Mouse (Mus musculus) urinary bladder, adult 2 months (tissue): ENCODE data around the gene Eng. TPM values are rescaled to one million over a fixed set of nuclear protein-coding genes. Genes with fewer than 3 reads are reported as not detected.

ENCODE experiments used
- DNase-seq: peaks from one replicate; pipeline ENCODE4 v3.0.0; 2022; ENCODE audit warnings: low spot score
- polyA plus RNA-seq: library from polyadenylated mRNA; depleted of rRNA; stranded (reverse); fragments of >200 nt; gene quantifications from 2 replicates; pipeline ENCODE4 v1.2.3, GENCODE M21; 2012; rRNA removed

Gene Eng
- polyA plus RNA-seq: 59.8 and 73.9 TPM in 2 replicates

DNA sequence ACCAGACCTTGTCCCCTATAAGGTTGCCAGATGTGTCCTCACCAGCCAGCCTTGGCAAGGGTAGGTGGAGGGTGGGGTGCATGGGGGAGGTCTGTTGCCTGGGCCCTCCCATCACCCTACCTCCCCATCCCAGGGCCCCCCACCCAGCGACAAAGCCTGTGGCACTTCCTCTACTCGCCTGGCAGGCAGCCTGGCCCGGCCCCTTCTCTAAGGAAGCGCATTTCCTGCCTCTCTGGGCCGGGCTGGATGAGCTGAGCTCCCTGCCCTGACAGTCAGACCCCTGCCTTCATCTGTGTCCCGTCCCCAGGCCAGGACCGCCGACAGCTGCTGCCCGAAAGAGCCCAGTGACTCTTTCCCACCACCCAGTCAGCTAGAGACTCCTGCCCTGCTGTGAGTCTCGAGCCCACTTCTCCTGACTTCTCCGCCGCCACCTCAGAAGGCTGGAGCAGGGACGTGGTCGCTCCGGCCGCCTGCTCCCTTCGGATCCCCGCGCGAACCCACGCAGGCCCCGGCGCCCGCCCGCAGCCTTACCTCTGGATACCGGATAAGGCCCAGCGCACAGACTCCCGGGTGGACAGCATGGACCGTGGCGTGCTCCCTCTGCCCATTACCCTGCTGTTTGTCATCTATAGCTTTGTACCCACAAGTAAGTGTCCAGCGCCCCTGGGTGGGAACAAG is at the start of gene Eng:
Gene Eng (plus strand): TSS at position 217 of the 678 bp plus-strand sequence.
- DNase-seq: no peak

- no peak for DNase-seq
These were observed 49.7 kb upstream of the Eng start for GRCm38 (mm10) chr2:32596725-32597124.

DNA sequence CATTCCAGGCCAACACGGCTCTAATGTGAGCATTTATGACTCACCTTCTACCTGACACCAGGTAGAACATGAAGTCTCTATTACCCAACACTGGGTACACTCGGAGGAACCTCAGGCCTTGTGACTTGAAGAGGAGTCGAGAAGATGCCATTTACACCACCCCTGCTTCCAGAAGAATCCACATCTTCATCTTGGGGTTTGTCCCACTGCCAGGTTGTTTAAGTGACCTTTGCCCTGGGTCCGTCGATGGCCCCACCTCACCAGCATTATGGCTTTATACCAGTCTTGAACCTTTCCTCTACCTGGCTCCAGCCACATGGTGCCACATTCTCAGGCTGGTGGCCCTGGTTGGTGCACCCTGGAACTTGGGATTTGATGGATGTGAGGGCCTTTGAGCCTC is 49.1 kb upstream of the Eng start:
- DNase-seq: no peak

DNA sequence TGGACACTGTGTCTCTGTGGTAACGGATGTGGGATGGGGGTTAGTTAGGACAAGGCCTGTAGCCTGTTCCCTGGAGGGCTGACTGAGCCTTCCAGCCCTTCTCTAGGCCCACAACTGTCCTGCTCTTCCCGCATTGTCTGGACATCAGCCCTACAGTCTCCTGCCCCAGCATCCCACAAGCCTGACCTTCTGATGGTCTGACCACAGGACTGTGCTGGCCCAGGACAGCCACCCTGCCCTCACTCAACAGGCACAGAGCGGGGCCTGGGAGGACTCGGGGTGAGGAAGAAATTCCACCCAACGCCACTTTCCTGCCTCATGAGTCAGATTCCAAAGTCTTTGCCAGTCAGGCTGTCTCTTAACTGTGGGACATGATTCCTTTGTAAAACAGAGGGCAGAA is 48.7 kb upstream of the Eng start:
- DNase-seq: no peak

- DNase-seq: no peak
These were observed 47.9 kb upstream of the Eng start for GRCm38 (mm10) chr2:32598506-32598905.

DNA sequence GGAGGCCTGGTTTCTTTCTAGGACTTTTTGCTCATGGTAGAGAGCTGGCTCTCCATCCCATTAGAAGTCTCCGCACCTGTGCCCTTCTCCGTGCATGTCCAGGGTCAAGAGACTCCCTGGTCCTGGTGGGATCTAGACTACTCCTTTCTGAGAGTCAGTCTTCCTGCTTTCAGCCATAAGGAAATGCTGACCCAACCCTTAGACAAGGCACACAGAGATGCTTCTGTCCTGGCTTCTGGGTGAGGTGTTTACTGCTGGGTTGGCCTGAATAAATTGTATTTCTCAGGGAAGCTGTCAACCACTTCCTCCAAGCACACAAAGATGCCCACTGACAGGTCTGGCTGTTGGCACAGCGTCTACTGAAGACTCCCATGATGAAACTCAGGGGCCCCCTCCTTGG is 47.0 kb upstream of the Eng start, which contains the start of gene St6galnac6:
Gene St6galnac6 (plus strand): TSS at position 301 of the 400 bp plus-strand sequence.
- no peak for DNase-seq

DNA sequence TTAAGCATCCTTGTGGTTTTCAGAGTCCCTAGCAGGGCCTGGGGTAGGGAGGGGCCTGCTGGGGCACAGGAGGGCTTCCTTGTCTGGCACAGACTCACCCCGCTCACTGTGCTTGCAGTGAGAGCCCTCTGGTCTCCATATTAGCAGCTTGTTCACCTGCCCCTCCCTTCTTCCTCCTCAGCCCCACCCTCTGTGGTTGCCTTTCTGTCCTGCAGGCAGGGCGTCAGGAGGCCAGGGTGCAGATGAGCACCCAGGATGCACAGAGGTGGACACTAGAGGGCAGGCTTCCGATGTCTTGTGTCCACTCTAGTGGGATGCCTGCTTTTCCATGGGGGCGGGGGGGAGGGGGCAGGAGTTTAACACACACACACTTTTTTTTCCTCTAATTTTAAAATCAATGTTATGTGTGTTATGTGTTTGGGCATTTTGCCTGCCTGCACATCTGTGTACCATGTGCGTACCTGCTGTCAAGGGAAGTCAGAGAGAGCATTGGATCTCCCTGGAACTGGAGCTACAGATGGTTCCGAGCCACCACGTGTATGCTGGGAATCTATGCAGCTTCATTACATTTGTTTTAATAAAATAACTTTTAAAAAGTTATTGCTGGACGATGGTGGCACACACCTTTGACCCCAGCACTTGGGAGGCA is 44.9 kb upstream of the Eng start:
- DNase-seq: no peak

DNA sequence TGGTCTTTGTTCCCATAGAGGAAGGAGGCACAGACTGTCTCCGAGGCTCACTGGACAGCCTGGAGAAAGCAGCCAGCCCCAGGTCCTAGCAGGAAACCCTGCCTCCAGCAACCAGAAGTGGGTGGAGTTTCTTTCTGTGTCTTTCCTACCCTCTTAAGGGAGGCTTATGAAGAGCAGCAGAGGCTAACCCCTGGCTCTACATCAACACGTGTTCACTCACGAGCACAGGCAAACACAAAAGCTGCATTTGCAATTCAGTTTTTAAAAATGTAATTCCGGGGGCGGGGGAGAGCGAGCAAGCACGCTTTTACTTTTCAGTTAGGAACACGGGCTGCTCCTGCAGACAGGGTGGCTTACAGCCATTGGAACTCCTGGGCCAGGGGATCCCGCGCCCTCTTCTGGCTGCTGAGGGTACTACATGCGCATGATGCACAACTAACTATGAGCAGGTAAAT is 43.8 kb upstream of the Eng start:
- peak; percentile 80 for DNase-seq

- no peak for DNase-seq
These were observed 41.8 kb upstream of the Eng start for GRCm38 (mm10) chr2:32604631-32605030.

- peak; percentile 64 for DNase-seq
These were observed 39.9 kb upstream of the Eng start for GRCm38 (mm10) chr2:32606161-32607142.

GRCm38 (mm10) chr2:32607262-32607947 is 39.0 kb upstream of the Eng start:
- peak; percentile 41 for DNase-seq

DNA sequence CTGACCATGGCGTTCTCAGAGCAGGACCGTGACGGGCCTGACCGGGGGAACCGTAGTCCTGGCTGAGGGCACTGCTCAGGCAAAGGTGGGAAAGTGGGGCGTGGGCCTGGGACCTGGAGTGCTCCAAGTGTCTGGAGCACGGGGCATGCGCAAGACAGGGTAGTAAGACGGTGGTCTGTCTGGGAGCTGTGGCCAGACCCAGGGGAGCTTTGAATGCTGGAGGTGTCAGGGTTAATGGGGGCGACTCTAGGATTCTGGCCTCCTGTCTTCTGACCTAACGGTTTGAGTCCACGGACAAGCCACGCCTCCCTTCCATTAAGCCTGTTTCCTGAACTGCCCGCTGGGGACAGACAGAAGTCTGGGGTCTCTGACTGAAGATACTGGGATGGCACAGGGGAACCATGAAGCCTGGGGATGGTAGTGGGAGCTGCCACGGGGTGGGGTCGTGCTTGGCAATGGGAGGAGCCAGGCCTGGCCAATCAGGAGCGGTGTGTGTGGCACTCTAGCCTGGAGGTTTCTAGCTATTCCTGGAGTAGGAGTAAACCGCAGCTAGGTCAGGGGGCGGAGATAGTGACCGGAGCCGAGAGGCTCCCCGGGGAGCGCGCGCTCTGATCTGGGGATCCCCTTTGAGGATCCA is 38.1 kb upstream of the Eng start:
- DNase-seq: peak; percentile 54

DNA sequence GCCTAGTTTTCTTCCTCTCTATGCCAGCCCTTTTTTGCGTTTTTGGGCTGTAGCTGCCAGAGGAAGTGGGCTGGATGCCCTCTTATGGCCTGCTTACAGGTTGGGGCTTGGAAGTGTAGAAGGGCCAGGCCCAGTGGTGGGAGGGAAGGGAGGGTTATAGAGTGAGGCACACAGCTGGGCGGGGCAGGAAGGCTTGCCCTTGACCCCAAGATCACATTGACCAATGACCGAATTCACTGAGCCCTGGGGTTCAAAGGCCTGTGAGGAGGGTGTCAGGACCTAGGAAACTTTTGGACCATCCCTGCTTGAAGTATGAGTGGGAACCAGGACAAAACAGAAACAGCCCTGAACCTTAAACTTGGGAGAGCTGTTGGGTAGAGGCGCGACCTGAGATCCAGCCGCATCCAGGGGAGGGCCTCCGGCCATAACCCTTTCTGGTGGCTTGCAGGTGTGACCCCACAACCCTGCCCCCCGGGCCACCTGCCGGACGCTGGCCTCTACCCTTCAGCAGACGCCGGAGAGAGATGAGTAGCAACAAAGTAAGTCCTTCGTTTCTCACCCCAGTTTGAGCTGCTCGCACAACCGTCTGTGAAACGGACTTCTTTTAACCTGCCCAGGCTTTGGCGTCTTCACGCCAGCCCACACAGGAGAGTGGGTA is 37.5 kb upstream of the Eng start:
- DNase-seq: no peak

DNA sequence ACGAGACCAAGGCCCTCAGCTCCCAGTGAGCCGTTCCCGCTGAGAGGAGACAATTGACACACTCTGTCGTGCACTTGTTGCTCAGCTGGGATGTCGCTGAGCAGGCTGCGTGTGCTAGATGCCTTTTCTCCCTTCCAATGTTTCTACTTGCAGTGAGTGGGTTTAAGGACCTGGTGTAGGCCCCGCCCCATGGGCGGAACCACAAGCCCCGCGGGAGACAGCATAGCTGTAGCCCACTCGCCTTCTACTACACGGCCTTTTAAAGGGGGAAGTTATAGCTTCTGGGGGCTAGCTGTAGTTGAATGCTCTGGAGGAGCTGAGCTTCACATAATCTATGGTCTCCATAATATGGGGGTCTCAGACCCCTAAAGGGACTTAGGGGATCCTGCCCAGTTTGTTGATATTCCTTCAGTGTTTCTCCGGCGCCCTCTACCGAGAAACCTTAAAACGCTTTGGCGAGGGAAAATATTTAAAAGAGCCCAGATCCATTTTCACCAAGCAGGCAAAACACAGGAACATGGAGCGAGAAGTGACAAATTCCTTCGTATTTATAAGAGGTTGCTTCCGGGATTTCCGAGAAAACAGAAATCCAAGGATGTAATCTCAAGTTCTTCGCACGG is 35.7 kb upstream of the Eng start:
- no peak for DNase-seq

DNA sequence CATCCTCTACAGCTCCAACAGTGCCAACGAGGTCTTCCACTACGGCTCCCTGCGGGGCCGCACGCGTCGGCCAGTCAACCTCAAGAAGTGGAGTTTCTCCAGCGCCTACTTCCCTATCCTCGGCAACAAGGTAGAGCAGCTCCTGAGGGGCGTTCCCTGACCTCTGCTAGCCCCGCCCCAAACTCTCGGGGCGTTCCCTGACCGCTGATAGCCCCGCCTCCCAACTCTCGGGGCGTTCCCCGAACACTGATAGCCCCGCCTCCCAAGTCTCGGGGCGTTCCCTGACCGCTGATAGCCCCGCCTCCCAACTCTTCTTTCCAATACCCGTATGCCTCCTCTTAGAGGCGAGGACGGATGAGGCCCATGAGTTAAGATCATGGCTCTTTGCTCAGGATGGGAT is 34.1 kb upstream of the Eng start:
- DNase-seq: no peak

GRCm38 (mm10) chr2:32617109-32617508 is 29.3 kb upstream of the Eng start:
- no peak for DNase-seq

DNA sequence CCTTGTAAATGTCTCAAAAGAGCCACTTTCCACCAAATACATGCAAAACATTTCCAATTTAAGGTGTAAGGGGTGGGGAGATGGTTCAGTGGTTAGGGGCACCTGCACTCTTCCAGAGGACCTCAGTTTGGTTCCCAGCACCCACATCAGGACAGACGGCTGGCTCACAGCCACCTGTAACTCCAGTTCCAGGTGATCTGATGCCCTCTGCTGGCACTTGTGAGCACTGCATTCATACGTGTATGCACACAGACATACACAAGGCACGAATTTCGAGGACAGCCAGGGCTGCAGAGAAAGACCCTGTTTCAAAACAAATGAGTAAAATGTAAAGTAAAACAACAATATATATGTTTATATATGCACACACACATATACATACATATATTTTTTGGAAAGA is 28.8 kb upstream of the Eng start:
- DNase-seq: no peak

DNA sequence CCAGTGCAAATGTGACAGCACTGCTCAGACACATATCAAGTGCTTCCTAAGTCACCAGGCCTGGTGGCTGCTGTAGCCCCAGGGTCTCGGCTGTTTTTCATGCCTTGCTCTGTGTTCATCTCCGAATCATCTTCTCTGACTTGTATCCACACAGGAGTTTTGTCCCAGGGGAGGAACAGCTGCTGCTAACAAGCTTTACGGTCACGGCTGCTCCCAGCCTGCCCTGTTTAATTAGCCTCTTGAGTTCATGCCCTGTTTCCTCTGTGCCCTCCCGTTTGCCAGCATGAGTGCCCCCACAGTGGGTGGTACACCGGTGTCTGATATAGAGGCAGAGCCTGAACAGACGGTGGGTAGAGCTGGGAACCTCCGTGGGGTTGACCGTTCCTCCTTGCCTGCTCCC is 28.3 kb upstream of the Eng start:
- no peak for DNase-seq

- no peak for DNase-seq
These were observed 25.5 kb upstream of the Eng start for GRCm38 (mm10) chr2:32620682-32621516.
